Mouse (Mus musculus) heart, postnatal 36 days (tissue): Measurements from ENCODE around the gene Fam186a. TPM values are rescaled to one million over a fixed set of nuclear protein-coding genes. Genes with fewer than 3 reads are reported as not detected.
A peak's percentile ranks its signal among the peaks of the same experiment; 100 is the strongest.

Experiments used
- DNase-seq, 2 experiments: peaks; one replicate each; pipeline ENCODE4 v3.0.0; 2021 to 2022
- intact Hi-C: fragments of 180-260 bp; cut with DNase I; formaldehyde crosslinking; loops from one replicate; pipeline ENCODE4 v1.15.1; 2025
- total RNA-seq, 2 experiments: library from RNA; stranded (reverse); gene quantifications; 2 replicates each; pipeline ENCODE4 v1.2.3; 2021

Fam186a gene
- total RNA-seq, 2 experiments from 2014 or later: 0.05 to 0.06 TPM

DNA sequence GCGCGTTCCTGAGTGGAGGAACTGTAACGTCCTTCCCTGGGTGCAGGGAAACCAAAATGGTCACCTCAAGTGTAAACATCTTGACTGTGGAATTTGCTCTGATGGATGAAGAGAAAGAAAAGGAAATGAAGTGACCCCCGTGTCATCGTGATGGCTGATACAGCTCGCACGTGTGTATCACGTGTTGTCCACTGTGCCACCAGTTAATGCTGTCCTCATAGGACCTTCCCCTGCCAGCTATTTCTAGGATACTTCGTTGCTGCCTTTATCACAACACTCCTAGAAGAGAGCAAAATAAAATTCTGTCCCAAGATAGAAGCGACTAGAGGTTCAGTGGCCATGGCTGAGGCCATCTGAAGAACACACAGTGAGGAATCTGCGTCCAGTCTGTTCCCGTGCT lies 82.8 kb downstream of the Fam186a start:
- intact Hi-C loops: no loop called here
- no peak for DNase-seq

DNA sequence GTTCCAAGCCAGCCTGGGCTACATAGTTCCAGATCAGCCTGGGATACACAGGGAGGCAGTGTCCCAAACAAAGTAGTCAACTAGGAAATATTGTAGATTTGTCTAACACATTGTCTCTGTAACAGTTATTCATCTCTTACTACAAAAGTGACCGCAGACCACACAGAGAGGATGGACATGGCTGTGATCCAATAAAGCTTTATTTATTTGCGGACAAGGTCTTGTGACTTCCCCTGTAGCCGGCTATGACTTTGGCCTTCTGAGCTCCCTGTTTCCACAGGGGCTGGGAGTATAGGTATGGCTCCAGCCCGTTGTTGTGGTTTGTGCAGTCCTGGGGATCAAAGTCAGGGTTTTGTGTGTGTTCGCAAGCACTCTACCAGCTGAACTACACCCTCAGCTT lies 88.3 kb downstream of the Fam186a start:
- intact Hi-C loops: loop anchor here (5.0 kb wide), 1 partner anchor 76 kb away; no protein-coding TSS in a partner anchor
- DNase-seq: no peak

DNA sequence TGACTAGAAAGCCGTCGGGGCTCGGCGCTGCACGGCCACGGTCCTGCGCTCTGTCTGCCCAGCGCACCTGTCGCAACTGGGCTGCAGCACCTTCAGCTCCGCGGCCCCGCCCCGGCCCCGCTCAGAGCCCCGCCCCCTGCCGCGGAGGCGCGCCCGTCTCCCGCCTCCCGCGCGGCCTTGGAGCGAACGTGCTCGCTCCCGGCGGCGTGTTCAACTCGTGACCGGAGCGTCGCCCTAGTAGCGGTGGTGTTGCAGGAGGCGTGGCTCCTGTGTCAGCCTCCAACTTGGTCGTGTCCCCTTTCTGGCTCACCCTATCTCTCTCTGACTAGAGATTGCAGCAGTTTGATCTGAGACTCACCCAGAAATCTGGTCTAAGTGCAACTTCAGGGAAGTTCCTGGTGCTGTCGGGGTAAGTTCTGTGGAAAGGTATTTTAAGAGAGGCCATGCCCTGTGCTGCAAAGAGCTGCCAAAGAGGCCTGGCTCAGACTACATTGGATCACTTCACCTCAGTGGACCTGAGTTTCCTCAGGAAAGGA lies 91.5 kb downstream of the Fam186a start, which contains the start of gene Lima1:
TSS of gene Lima1 (minus strand) at position 123 of the 536 bp plus-strand sequence.
- intact Hi-C loops: loop anchor here (5.0 kb wide), 1 partner anchor 73 kb away; no protein-coding TSS in a partner anchor
- DNase-seq: peak; percentile 84 to 86

DNA sequence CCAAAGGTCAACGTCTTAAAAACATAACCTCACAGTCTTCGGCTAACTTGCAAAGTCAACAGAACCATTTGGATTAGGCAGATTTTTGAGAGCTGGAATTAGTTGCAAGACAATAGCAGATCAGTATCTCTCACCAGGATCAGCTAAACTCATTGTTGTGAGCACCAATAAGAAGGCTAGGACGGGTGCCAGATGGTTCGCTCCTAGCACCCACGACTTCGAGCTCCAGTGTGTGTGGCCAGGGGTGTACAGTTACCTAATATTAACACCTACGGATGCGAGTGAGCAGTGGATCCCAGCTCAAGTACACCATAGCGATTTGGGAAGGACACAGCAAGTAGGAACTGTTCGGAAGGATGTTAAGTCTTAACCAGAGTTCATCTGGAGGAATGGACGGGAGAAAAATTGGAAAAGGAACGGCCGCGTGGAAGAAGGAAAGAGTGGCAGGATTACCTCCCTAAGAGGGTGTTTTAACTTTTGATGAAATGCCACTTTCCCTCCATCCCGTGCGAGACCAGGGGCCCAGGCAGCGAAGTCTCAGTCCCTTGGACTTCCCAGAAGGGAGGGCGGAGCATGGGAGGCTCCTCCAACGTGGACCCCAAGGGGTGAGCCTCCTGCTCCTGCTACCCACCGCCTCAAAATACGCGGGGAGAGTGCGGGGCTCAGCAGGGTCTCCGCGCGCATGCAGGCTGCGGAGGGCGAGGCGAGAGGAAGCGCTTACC lies 92.1 kb downstream of the Fam186a start:
- peak; percentile 35 to 38 for DNase-seq

DNA sequence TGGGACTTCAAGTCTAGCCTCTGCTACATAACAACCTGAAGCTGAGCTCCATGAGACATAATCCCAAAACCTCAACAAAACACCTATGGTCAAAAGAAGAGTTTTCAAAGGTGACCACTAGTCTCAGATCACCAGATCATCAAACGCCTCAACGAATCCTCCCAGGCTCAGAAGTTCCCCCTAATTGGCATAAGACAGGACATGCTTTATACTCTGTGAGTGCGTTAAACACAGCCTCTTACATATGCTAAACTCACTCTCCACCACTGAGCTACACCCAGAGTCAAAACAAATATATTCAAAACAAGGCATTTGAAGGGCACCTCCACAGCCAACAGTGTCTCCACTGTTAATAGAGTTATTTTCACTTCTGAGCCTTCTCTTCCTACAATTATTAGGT lies 94.3 kb downstream of the Fam186a start:
- intact Hi-C loops: no loop called here
- DNase-seq: no peak

More for the DNA sequence above, 92.1 kb downstream of the Fam186a start:
- intact Hi-C loops: loop anchor here (5.0 kb wide), 1 partner anchor 72 kb away; no protein-coding TSS in a partner anchor

Other genes with a start within 250 kb of the Fam186a start
- 10 to 100 TPM; 61.0 to 62.5 TPM for gene Gpd1, start 249.5 kb downstream of the Fam186a start, total RNA-seq
- 100 to 1,000 TPM; 218 to 222 TPM for gene Cox14, start 241.4 kb downstream of the Fam186a start, total RNA-seq
- gene Cers5, start 194.2 kb downstream of the Fam186a start, total RNA-seq: 10 to 100 TPM; 17.6 to 18.0 TPM
- gene Lima1, start 91.6 kb downstream of the Fam186a start, total RNA-seq: 10 to 100 TPM; 19.9 to 21.0 TPM
- 10 to 100 TPM; 47.1 to 60.2 TPM for gene Larp4, start 3.0 kb upstream of the Fam186a start, total RNA-seq
- 10 to 100 TPM; 21.0 to 21.5 TPM for gene Dip2b, start 71.6 kb upstream of the Fam186a start, total RNA-seq